Mouse (Mus musculus): Measurements from ENCODE around the gene Traf2.

DNA sequence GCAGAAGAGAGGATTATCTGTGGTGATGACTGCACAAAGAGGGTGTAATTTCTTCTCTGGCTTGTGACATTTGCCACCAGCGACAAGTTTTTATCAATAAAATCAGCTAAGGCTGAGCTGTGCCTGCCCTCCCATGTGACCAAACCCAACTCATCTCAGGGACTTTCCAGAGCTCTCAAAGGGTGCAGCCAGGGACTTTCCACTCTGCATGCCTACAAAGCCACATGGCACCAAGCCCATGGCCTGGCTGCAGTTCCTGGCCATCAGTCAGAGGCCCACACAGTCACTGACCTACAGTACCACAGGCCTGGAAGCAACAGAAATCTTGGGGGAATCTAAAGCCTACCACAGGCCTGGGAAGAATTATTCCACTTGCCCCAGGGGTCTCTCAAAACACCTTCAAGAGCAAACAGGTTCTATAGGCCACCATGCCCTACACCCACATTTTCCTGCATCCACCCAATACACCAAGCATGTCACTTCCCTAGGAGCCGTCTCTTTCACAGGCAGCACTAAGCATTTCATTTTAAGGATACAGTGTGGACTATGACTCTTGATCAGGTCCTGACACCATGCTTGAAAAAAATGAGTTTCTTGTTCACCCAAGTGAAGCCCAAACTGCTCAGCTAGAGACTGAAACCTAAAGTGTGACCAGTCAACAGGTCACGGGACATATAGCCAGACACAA lies 12.4 kb downstream of the Traf2 start:
- no peak for TF ChIP-seq CTCF (IDR thresholded peaks at IDR 0.05; ENCODE audit: low read depth, low read length)
- TF ChIP-seq POLR2A (IDR thresholded peaks at IDR 0.05; ENCODE audit: borderline replicate concordance, low read depth, low read length): no peak
